Comparison of ENCODE assay signal across 16 mouse cellular contexts in genomic region chr6:127392012-127392798, GRCm38 (mm10). TPM values are rescaled to one million over a fixed set of nuclear protein-coding genes. Genes with fewer than 3 reads are reported as not detected.
DNase-seq lines count a peak whose midpoint lies in the region; ATAC-seq lines count a peak whose summit lies in the region.
"Had no signal": no experiment of that assay in that cellular context is flagged by ENCODE, and none has a peak within 500 bp of the region (broad histone marks: within the 10 kb centered on the region; RNA-seq: fewer than 3 reads in every experiment).

No protein-coding gene starts in this region.

- H3K9ac ChIP-seq in liver, embryonic 11.5 days (ENCODE audit: low read depth, low read length) = no peak overlapping the region
- no peak overlapping the region for H3K9ac ChIP-seq in embryonic facial prominence, embryonic 15.5 days
- no peak overlapping the region for H3K9ac ChIP-seq in liver, embryonic 16.5 days (ENCODE audit: low read depth, low read length)
- H3K9ac ChIP-seq: embryonic facial prominence, embryonic 12.5 days; heart, embryonic 15.5 days had no signal

- H3K4me3 ChIP-seq in liver, embryonic 11.5 days (ENCODE audit: low read depth, low read length) = no peak overlapping the region
- no peak overlapping the region for H3K4me3 ChIP-seq in embryonic facial prominence, embryonic 15.5 days (replicated peaks)
- H3K4me3 ChIP-seq in liver, embryonic 16.5 days (ENCODE audit: low read depth, low read length) = no peak overlapping the region
- H3K4me3 ChIP-seq: embryonic facial prominence, embryonic 12.5 days; heart, embryonic 15.5 days; megakaryocyte, embryonic 14.5 days had no signal

- no peak overlapping the region for H3K27ac ChIP-seq in liver, embryonic 11.5 days (ENCODE audit: low read depth, low read length)
- H3K27ac ChIP-seq in embryonic facial prominence, embryonic 15.5 days (replicated peaks) = 0 out of 2 replicates have a peak overlapping the region, but pooled peaks have one; percentile 17
- peak overlapping the region; percentile 54 for H3K27ac ChIP-seq in liver, embryonic 16.5 days (ENCODE audit: low read length)
- H3K27ac ChIP-seq: embryonic facial prominence, embryonic 12.5 days; heart, embryonic 15.5 days had no signal

- ATAC-seq in liver, embryonic 11.5 days (replicated peaks; ENCODE audit: low FRiP score) = peak; percentile 69
- ATAC-seq in embryonic facial prominence, embryonic 15.5 days (ENCODE audit: insufficient number of reproducible peaks, low FRiP score, low TSS enrichment, low read depth) = no peak
- peak; percentile 67 for ATAC-seq in liver, embryonic 16.5 days (ENCODE audit: low read depth)
- peak; percentile 63 for ATAC-seq in megakaryocyte progenitor cell, adult 5-6 weeks (replicated peaks; ENCODE audit: poor library complexity)
- ATAC-seq: hindbrain, embryonic 16.5 days had no signal

- no peaks in the 10 kb centered on the region for H3K27me3 ChIP-seq in liver, embryonic 11.5 days (replicated peaks; ENCODE audit: control insufficient read depth, insufficient read depth, low read length)
- H3K27me3 ChIP-seq in embryonic facial prominence, embryonic 15.5 days = no peaks in the 10 kb centered on the region
- H3K27me3 ChIP-seq in liver, embryonic 16.5 days (ENCODE audit: control insufficient read depth, insufficient read depth, low read depth, low read length) = no peaks in the 10 kb centered on the region
- H3K27me3 ChIP-seq: embryonic facial prominence, embryonic 12.5 days; heart, embryonic 15.5 days had no signal

- H3K4me2 ChIP-seq in liver, embryonic 11.5 days = peak overlapping the region; percentile 16; the same call in 1 of the 2 replicates
- H3K4me2 ChIP-seq in embryonic facial prominence, embryonic 15.5 days (replicated peaks) = no peak overlapping the region
- H3K4me2 ChIP-seq in liver, embryonic 16.5 days (ENCODE audit: low read depth, low read length) = peak overlapping the region; percentile 27
- H3K4me2 ChIP-seq: embryonic facial prominence, embryonic 12.5 days; heart, embryonic 15.5 days had no signal

- 73% methylated on average over 12 of the region's 12 CpGs for WGBS in liver, embryonic 11.5 days
- 73% methylated on average over 12 of the region's 12 CpGs for WGBS in embryonic facial prominence, embryonic 15.5 days
- WGBS in liver, embryonic 16.5 days (ENCODE audit: insufficient replicate concordance) = 45% methylated on average over 12 of the region's 12 CpGs

- DNase-seq in liver, embryonic 11.5 days (ENCODE audit: low spot score) = no peak
- DNase-seq in liver = no peak
- DNase-seq in neural tube, embryonic 10.5 days (ENCODE audit: extremely low spot score, low spot score) = no peak
- DNase-seq in urinary bladder, postnatal 10 days (ENCODE audit: low spot score) = no peak
- DNase-seq: cerebellum, adult 8-10 months; gastrocnemius, postnatal 36 days; kidney, adult 8-10 months; right cerebral cortex, postnatal 14 days; thymus, adult 18-20 months had no signal

- H3K4me1 ChIP-seq in liver, embryonic 11.5 days (replicated peaks; ENCODE audit: control insufficient read depth, insufficient read depth, low read length) = peaks cover 2% of the 10 kb centered on the region; the same call in 1 of the 2 replicates
- no peaks in the 10 kb centered on the region for H3K4me1 ChIP-seq in embryonic facial prominence, embryonic 15.5 days
- peaks cover 33% of the 10 kb centered on the region for H3K4me1 ChIP-seq in liver, embryonic 16.5 days (ENCODE audit: control insufficient read depth, low read depth, low read length)
- H3K4me1 ChIP-seq: megakaryocyte, embryonic 14.5 days had no signal

- H3K36me3 ChIP-seq in liver, embryonic 11.5 days (ENCODE audit: control insufficient read depth, insufficient read depth, low read length) = no peaks in the 10 kb centered on the region
- no peaks in the 10 kb centered on the region for H3K36me3 ChIP-seq in embryonic facial prominence, embryonic 15.5 days
- H3K36me3 ChIP-seq in liver, embryonic 16.5 days (ENCODE audit: control insufficient read depth, insufficient read depth) = no peaks in the 10 kb centered on the region
- H3K36me3 ChIP-seq: embryonic facial prominence, embryonic 12.5 days; heart, embryonic 15.5 days had no signal

- no peaks in the 10 kb centered on the region for H3K9me3 ChIP-seq in liver, embryonic 11.5 days (ENCODE audit: control insufficient read depth, low read length)
- H3K9me3 ChIP-seq in embryonic facial prominence, embryonic 15.5 days (replicated peaks) = no peaks in the 10 kb centered on the region
- no peaks in the 10 kb centered on the region for H3K9me3 ChIP-seq in liver, embryonic 16.5 days (replicated peaks; ENCODE audit: control insufficient read depth, low read length)
- H3K9me3 ChIP-seq: embryonic facial prominence, embryonic 12.5 days; heart, embryonic 15.5 days; megakaryocyte, embryonic 14.5 days had no signal

RNA-seq across cellular contexts. Expression of gene Parp11, which starts 54.4 kb away (rescaled TPM):
- 14.8 and 16.1 TPM in 2 replicates for polyA plus RNA-seq in liver, embryonic 11.5 days (2014; fragmentation: Nextera tagmentation; extraction: Ambion mirVana)
- polyA plus RNA-seq in embryonic facial prominence, embryonic 15.5 days (2015; fragmentation: Nextera tagmentation; extraction: Ambion mirVana) = 24.0 and 25.7 TPM in 2 replicates
- 5.7 and 6.3 TPM in 2 replicates for polyA plus RNA-seq in liver, embryonic 16.5 days (2015; fragmentation: Nextera tagmentation; extraction: Ambion mirVana)
- total RNA-seq in megakaryocyte progenitor cell, adult 5-6 weeks (2015) = 12.4 and 14.0 TPM in 2 replicates
- total RNA-seq in megakaryocyte progenitor cell, adult 5-6 weeks (2017) = 18.2 and 35.1 TPM in 2 replicates
